Mouse (Mus musculus) heart, embryonic 14.5 days (tissue): ENCODE data around the gene Ube2d2b. TPM values are rescaled to one million over a fixed set of nuclear protein-coding genes. Genes with fewer than 3 reads are reported as not detected.

Source experiments
- ATAC-seq: fragments of 200-750 bp; cut with Nextera tagmentation; 2 replicates; pipeline ENCODE4 v1.8.0; 2017; ENCODE audit warnings: low read depth, moderate TSS enrichment; ENCODE audit not compliant: insufficient number of reproducible peaks, insufficient read depth, low FRiP score
- H3K27ac ChIP-seq, 2 experiments: fragments of 200-500 bp in 1 of 2; fragments of 300-500 bp in 1 of 2; sonication (generic) in 1 of 2; replicated peaks in 1 of 2; 2 replicates each; pipeline ENCODE4 v1.5.1; 2012 to 2014; ENCODE audit warnings: low read depth in 2 of 2, low read length in 2 of 2, control low read depth in 1 of 2, mild to moderate bottlenecking in 1 of 2, mixed read lengths in 1 of 2; ENCODE audit not compliant: control insufficient read depth in 1 of 2, insufficient read depth in 1 of 2
- H3K27me3 ChIP-seq: fragments of 300-500 bp; sonication (generic); 2 replicates; pipeline ENCODE4 v1.6.1; 2014; ENCODE audit warnings: mild to moderate bottlenecking, low read length, control low read depth; ENCODE audit not compliant: control insufficient read depth, insufficient read depth
- H3K36me3 ChIP-seq: fragments of 300-500 bp; sonication (generic); 2 replicates; pipeline ENCODE4 v1.6.1; 2014; ENCODE audit warnings: mild to moderate bottlenecking, control low read depth, low read length, mixed read lengths; ENCODE audit not compliant: control insufficient read depth, insufficient read depth
- H3K4me1 ChIP-seq, 2 experiments: fragments of 200-500 bp in 1 of 2; fragments of 300-500 bp in 1 of 2; sonication (generic) in 1 of 2; 2 replicates each; pipeline ENCODE4 v1.6.1; 2012 to 2014; ENCODE audit warnings: low read length in 2 of 2, control low read depth in 1 of 2, mixed read lengths in 1 of 2; ENCODE audit not compliant: control insufficient read depth in 2 of 2, insufficient read depth in 2 of 2
- H3K4me2 ChIP-seq: fragments of 300-500 bp; sonication (generic); 2 replicates; pipeline ENCODE4 v1.6.1; 2014; ENCODE audit warnings: mild to moderate bottlenecking, low read length
- H3K4me3 ChIP-seq, 2 experiments: fragments of 200-500 bp in 1 of 2; fragments of 300-500 bp in 1 of 2; sonication (generic) in 1 of 2; 2 replicates each; pipeline ENCODE4 v1.5.1; 2012 to 2014; ENCODE audit warnings: low read length in 2 of 2, mild to moderate bottlenecking in 2 of 2, control low read depth in 1 of 2, low read depth in 1 of 2, moderate library complexity in 1 of 2; ENCODE audit not compliant: control insufficient read depth in 1 of 2, insufficient read depth in 1 of 2
- H3K9ac ChIP-seq: fragments of 300-500 bp; sonication (generic); 2 replicates; pipeline ENCODE4 v1.6.1; 2014; ENCODE audit warnings: mild to moderate bottlenecking, low read length
- H3K9me3 ChIP-seq: fragments of 300-500 bp; sonication (generic); 2 replicates; pipeline ENCODE4 v1.6.1; 2016; ENCODE audit warnings: low read length, control low read depth; ENCODE audit not compliant: control insufficient read depth
- WGBS: fragments of 180-500 bp; shearing (Covaris S2); extraction: QIAGEN DNeasy Blood & Tissue Kit; methylation state at CpG from one replicate; pipeline ENCODE4 v1.1.7; 2014; 5-methylcytosine and 5-hydroxymethylcytosine counted together
- polyA plus RNA-seq: library from polyadenylated mRNA; unstranded; fragments of >200 nt; fragmentation: Nextera tagmentation; extraction: Ambion mirVana; gene quantifications from 2 replicates; pipeline ENCODE4 v1.2.1, GENCODE M21; 2014

Ube2d2b gene
- polyA plus RNA-seq, 1 experiment from 2014 or later = 0.42 TPM

- H3K36me3 ChIP-seq = 0 out of 2 replicates have a peak, but pooled peaks cover 8% of the 10 kb centered on the region
- peaks cover 2 to 7% of the 10 kb centered on the region in 2 experiments for H3K4me1 ChIP-seq
- no peak overlapping the region for H3K27ac ChIP-seq
- H3K9ac ChIP-seq = no peak overlapping the region
- no peak overlapping the region for H3K4me3 ChIP-seq
- 0 out of 2 replicates have a peak, but pooled peaks cover 7% of the 10 kb centered on the region for H3K9me3 ChIP-seq
- no peak overlapping the region for H3K4me2 ChIP-seq
- WGBS = 78% methylated on average over 1 of the region's 1 CpGs
- no peak for ATAC-seq
- H3K27me3 ChIP-seq = no peaks in the 10 kb centered on the region
Observed at GRCm38 (mm10) chr5:107834287-107834686, 4.4 kb downstream of the Ube2d2b start.

DNA sequence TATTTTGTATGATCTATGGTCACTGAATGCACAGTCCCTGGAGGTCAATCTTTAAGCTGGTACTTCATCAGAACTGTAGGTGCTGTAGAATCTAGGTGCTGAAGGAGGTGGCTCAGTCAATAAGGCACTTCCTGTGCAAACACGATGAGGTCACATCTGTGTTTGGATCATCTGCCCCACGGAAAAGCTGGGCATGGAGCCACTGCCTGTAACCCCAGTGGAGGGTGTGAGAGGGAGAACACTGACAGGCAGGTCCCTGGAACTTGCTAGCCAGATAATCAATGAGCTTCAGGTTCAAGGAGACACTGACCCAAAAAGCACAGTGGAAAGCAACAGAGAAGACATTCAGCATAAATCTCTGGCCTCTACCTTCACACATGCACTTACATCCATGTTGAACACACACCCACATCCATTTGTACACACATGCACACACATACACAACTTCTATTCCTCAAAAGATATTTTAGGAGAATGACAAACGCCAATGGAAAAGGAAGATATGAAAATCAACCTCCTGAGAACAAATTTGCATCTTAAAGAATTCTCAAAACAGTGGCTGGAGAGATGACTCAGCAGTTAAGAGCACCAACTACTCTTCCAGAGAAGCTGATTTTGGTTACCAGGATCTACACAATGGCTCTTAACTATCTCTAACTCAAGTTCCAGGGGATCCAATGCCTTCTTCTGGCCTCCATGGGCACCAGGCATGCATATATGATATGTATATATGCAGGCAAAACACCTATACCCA lies 9.2 kb downstream of the Ube2d2b start:
- Histone ChIP-seq H3K27me3 (no peaks in the 10 kb centered on the region), H3K27ac (peak overlapping the region in 1 of 2 experiments; percentile 37; a peak in 1 of 4 replicates), H3K36me3 (peaks cover 21% of the 10 kb centered on the region; the same call in 1 of the 2 replicates), H3K9me3 (no peaks in the 10 kb centered on the region), H3K9ac (no peak overlapping the region), H3K4me1 (peaks cover 2 to 17% of the 10 kb centered on the region in 2 experiments), H3K4me3 (no peak overlapping the region), H3K4me2 (no peak overlapping the region)
- no peak for ATAC-seq
- WGBS = 30% methylated on average over 3 of the region's 3 CpGs

DNA sequence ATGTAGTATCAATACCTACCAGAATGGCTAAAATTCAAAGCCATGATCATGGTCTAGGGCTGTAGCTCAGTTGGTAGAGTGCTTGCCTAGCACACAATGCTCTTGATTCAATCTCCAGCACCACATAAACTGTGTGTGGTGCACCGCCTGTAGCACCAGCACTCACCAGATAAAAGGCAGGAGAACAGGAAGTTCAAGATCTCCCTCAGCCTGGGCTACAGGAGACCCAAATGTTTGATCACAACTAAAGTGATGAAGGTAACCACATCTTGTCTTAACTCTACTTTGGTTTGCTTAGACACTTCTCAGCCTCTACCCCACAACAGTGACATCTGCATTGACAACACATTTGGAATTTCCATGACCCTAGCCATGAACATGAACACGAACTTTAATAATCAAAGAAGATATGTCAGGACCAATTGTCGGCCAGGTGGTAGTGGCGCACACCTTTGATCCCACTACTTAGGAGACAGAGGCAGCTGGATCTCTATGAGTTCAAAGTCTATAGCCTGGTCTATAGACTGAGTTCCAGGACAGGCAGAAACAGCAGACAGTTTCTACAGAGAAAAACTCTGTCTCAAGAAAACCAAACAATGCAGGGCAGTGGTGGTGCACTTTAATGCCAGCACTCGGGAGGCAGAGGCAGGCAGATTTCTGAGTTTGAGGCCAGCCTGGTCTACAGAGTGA lies 10.8 kb downstream of the Ube2d2b start:
- WGBS = 91% methylated on average over 5 of the region's 5 CpGs
- no peak for ATAC-seq

DNA sequence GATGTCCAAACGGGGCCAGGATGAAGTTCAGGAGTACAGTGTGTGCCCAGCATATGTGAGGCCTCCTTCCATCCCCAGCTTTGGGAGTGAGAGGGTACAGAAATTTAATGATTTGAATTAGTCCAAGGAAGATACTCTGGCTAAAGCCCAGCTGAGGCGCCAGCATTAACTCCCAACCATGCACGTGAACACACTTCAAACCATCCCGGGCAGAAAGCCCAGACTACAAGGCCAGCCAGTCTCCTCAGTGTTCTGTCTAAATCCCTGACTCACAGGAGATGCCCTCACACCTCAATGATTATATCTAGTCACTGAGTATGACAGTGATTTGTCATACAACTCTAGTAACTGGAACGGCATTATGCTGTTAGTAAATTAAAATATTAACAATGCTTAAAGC lies 17.4 kb downstream of the Ube2d2b start:
- no peak overlapping the region for H3K4me2 ChIP-seq
- H3K4me1 ChIP-seq = peaks cover 0 to 15% of the 10 kb centered on the region in 2 experiments; a peak in 1 of 4 replicates
- WGBS = 56% methylated on average over 5 of the region's 5 CpGs
- H3K27ac ChIP-seq = no peak overlapping the region
- no peak overlapping the region for H3K9ac ChIP-seq
- ATAC-seq = peak; percentile 31; the same call in 1 of the 2 replicates
- peaks cover 3% of the 10 kb centered on the region; the same call in 1 of the 2 replicates for H3K36me3 ChIP-seq
- 0 out of 2 replicates have a peak, but pooled peaks cover 4% of the 10 kb centered on the region for H3K9me3 ChIP-seq
- H3K27me3 ChIP-seq = no peaks in the 10 kb centered on the region
- H3K4me3 ChIP-seq = no peak overlapping the region

More for the DNA sequence above, 10.8 kb downstream of the Ube2d2b start:
- Histone ChIP-seq H3K4me1 (peaks cover 2 to 15% of the 10 kb centered on the region in 2 experiments), H3K9ac (no peak overlapping the region), H3K27me3 (no peaks in the 10 kb centered on the region), H3K36me3 (peaks cover 21% of the 10 kb centered on the region; the same call in 1 of the 2 replicates), H3K4me2 (no peak overlapping the region), H3K27ac (no peak overlapping the region), H3K4me3 (no peak overlapping the region), H3K9me3 (no peaks in the 10 kb centered on the region)

DNA sequence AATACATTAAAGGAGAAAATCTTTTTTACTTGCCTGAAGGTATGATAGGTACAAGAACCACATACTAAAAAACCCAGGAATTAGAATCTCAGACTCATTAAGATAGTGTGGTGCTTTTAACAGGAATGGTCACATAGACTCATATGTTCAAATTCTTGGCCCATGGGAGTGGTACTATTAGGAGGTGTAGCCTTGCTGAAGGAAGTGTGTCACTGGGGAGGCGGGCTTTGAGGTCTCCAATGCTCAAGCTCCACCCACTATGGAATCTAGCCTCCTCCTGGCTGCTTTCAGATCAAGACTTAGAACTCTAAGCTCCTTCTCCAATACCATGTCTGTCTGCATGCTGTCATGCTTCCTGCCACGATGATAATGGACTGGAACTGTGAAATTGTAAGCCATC lies 17.9 kb downstream of the Ube2d2b start:
- no peak overlapping the region for H3K9ac ChIP-seq
- peaks cover 0 to 13% of the 10 kb centered on the region in 2 experiments; a peak in 1 of 4 replicates for H3K4me1 ChIP-seq
- no peaks in the 10 kb centered on the region for H3K27me3 ChIP-seq
- no peak overlapping the region for H3K4me2 ChIP-seq
- H3K4me3 ChIP-seq = no peak overlapping the region
- H3K36me3 ChIP-seq = peaks cover 3% of the 10 kb centered on the region; the same call in 1 of the 2 replicates
- H3K27ac ChIP-seq = no peak overlapping the region
- ATAC-seq = no peak
- H3K9me3 ChIP-seq = 0 out of 2 replicates have a peak, but pooled peaks cover 4% of the 10 kb centered on the region
- 75% methylated on average over 2 of the region's 2 CpGs for WGBS

- peaks cover 3 to 21% of the 10 kb centered on the region in 2 experiments for H3K4me1 ChIP-seq
- 72% methylated on average over 4 of the region's 4 CpGs for whole genome bisulfite sequencing
- 0 out of 2 replicates have a peak, but pooled peaks cover 4% of the 10 kb centered on the region for H3K9me3 ChIP-seq
- no peak overlapping the region for H3K4me2 ChIP-seq
- H3K27me3 ChIP-seq = no peaks in the 10 kb centered on the region
- no peak overlapping the region for H3K4me3 ChIP-seq
- no peak for ATAC-seq
- H3K9ac ChIP-seq = no peak overlapping the region
- peaks cover 3% of the 10 kb centered on the region; the same call in 1 of the 2 replicates for H3K36me3 ChIP-seq
- no peak overlapping the region for H3K27ac ChIP-seq
Observed at GRCm38 (mm10) chr5:107848964-107849363, 19.1 kb downstream of the Ube2d2b start.

GRCm38 (mm10) chr5:107853807-107854206 lies 23.9 kb downstream of the Ube2d2b start:
- Histone ChIP-seq H3K4me1 (peaks cover 4 to 32% of the 10 kb centered on the region in 2 experiments), H3K9ac (peak overlapping the region; percentile 19), H3K9me3 (0 out of 2 replicates have a peak, but pooled peaks cover 4% of the 10 kb centered on the region), H3K4me3 (no peak overlapping the region; a peak in 2 of 4 replicates), H3K4me2 (peak overlapping the region; percentile 34), H3K27ac (peak overlapping the region; percentile 76 to 92), H3K36me3 (peaks cover 3% of the 10 kb centered on the region; the same call in 1 of the 2 replicates), H3K27me3 (no peaks in the 10 kb centered on the region)
- 10% methylated on average over 6 of the region's 6 CpGs for whole genome bisulfite sequencing
- peak; percentile 77 for ATAC-seq
